Mouse (Mus musculus) lung, adult 2 months (tissue): ENCODE data around the gene Unc45b.

Experiments
- CTCF ChIP-seq: fragments of 200-500 bp; IDR thresholded peaks from 2 replicates; pipeline ENCODE4 v1.5.1; 2011; ENCODE audit warnings: mild to moderate bottlenecking, low read length, control low read depth; ENCODE audit not compliant: insufficient read depth
- POLR2A ChIP-seq: fragments of 200-500 bp; IDR thresholded peaks from 2 replicates; pipeline ENCODE4 v1.6.1; 2011; ENCODE audit warnings: low read depth, mild to moderate bottlenecking, control low read depth, low read length, borderline replicate concordance; ENCODE audit errors: extremely low read depth

DNA sequence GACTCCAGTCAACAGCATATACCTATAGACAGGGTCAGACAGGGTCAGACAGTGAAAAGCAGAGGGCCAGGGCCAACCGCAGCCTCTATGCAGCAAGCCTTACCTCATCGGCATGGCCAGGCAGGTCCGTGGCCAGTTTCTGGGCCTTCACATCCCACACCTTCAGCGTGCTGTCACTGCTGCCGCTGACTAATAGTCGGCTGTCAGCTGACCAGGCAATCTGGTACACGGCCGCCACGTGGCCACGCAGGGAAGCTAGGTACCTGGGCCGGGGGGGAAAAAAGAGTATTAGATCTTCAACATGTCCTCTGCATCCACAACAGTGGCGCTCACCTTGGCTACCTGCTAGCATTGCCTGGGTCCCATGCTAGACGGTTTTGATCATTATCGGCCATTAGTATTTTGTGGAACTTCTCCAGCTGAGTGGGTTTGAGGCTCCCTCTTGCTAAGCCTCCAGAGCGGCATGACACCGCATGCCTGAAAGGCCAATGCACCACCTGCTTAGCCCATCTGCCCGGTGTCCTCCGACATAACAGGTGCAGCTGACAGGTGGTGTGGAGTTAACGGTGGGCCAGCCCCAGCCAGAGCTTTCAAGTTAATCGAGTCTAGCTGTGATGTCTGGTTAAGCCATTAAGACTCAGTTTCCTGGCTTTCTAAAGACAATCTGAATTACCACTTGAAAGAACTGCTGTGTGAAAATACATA, 8.6 kb upstream of the Unc45b start:
- no peak for TF ChIP-seq CTCF
- no peak for TF ChIP-seq POLR2A
